Comparison of ENCODE assay signal across 16 mouse cellular contexts in the genomic region with DNA sequence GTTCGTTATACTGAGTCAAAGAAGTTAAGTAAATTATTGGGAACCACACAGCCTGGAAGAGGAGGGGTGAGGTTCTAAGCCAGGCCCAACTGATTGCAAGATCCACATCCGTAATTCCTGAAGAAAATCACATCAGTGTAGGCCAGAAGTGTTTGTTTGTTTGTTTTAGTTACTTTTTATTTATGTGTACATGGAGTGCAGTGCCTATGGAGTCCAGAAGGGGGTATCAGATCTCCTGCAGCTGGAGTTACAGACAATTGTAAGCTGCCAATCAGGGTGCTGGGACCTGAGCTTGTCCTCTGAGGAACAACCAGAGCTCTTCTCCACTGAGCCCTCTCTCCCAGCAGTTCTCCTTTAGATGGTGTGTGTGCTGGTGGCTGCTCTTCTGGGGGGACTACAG. TPM values are rescaled to one million over a fixed set of nuclear protein-coding genes. Genes with fewer than 3 reads are reported as not detected.
DNase-seq lines count a peak whose midpoint lies in the region; ATAC-seq and TF ChIP-seq lines count a peak whose summit lies in the region.
"Had no signal": no experiment of that assay in that cellular context is flagged by ENCODE, and none has a peak within 500 bp of the region (broad histone marks: within the 10 kb centered on the region; RNA-seq: fewer than 3 reads in every experiment).

No protein-coding gene starts in this region.

- ATAC-seq in hindbrain, embryonic 11.5 days (ENCODE audit: low FRiP score), result no peak
- no peak for ATAC-seq in hindbrain, postnatal 0 days
- no peak for ATAC-seq in midbrain, postnatal 0 days (ENCODE audit: low FRiP score)
- no peak for ATAC-seq in intestine, embryonic 15.5 days
- ATAC-seq: midbrain, embryonic 15.5 days had no signal

- H3K4me3 ChIP-seq in hindbrain, embryonic 11.5 days (ENCODE audit: low read depth, low read length), result no peak overlapping the region
- no peak overlapping the region for H3K4me3 ChIP-seq in hindbrain, postnatal 0 days (ENCODE audit: low read length)
- no peak overlapping the region for H3K4me3 ChIP-seq in midbrain, postnatal 0 days (ENCODE audit: low read depth, low read length)
- no peak overlapping the region for H3K4me3 ChIP-seq in midbrain, embryonic 10.5 days
- peak overlapping the region; percentile 93 for H3K4me3 ChIP-seq in E14TG2a.4 (replicated peaks; ENCODE audit: low read length)
- H3K4me3 ChIP-seq in intestine, embryonic 15.5 days (replicated peaks), result no peak overlapping the region
- H3K4me3 ChIP-seq: midbrain, embryonic 15.5 days; neural tube, embryonic 13.5 days had no signal

- no peak overlapping the region for H3K4me2 ChIP-seq in hindbrain, embryonic 11.5 days (replicated peaks; ENCODE audit: low read depth, low read length)
- no peak overlapping the region for H3K4me2 ChIP-seq in hindbrain, postnatal 0 days (ENCODE audit: low read depth, low read length)
- no peak overlapping the region for H3K4me2 ChIP-seq in midbrain, postnatal 0 days (ENCODE audit: low read depth, low read length, poor library complexity, severe bottlenecking)
- H3K4me2 ChIP-seq in intestine, embryonic 15.5 days (replicated peaks), result no peak overlapping the region; the same call in 1 of the 2 replicates
- H3K4me2 ChIP-seq: midbrain, embryonic 15.5 days had no signal

- no peak overlapping the region for H3K27ac ChIP-seq in hindbrain, embryonic 11.5 days (ENCODE audit: low read depth, low read length)
- no peak overlapping the region for H3K27ac ChIP-seq in hindbrain, postnatal 0 days
- no peak overlapping the region for H3K27ac ChIP-seq in midbrain, postnatal 0 days (ENCODE audit: low read depth, low read length)
- no peak overlapping the region for H3K27ac ChIP-seq in midbrain, embryonic 10.5 days (replicated peaks)
- H3K27ac ChIP-seq in intestine, embryonic 15.5 days, result peak overlapping the region; percentile 88; the same call in 1 of the 2 replicates
- H3K27ac ChIP-seq: midbrain, embryonic 15.5 days; neural tube, embryonic 13.5 days had no signal

- DNase-seq in hindbrain, embryonic 11.5 days (ENCODE audit: low spot score), result peak; percentile 13
- no peak for DNase-seq in hindbrain, postnatal 0 days (ENCODE audit: low spot score)
- DNase-seq in midbrain, postnatal 0 days (ENCODE audit: low spot score), result no peak
- DNase-seq in midbrain, embryonic 10.5 days (ENCODE audit: low spot score), result no peak
- no peak for DNase-seq in left cerebral cortex, adult 9 months (ENCODE audit: low spot score in 2 of 2)
- no peak for DNase-seq in testis, postnatal 10 days (ENCODE audit: low spot score)
- DNase-seq: cerebellum, adult 9-11 months had no signal

- H3K4me1 ChIP-seq in hindbrain, embryonic 11.5 days (replicated peaks; ENCODE audit: control insufficient read depth, insufficient read depth, low read length), result peaks cover 10% of the 10 kb centered on the region
- 0 out of 2 replicates have a peak, but pooled peaks cover 5% of the 10 kb centered on the region for H3K4me1 ChIP-seq in hindbrain, postnatal 0 days (ENCODE audit: insufficient read depth, low read length)
- H3K4me1 ChIP-seq in midbrain, postnatal 0 days (ENCODE audit: insufficient read depth, low read length), result peaks cover 6% of the 10 kb centered on the region; the same call in 1 of the 2 replicates
- peaks cover 33% of the 10 kb centered on the region for H3K4me1 ChIP-seq in midbrain, embryonic 10.5 days
- peaks cover 75% of the 10 kb centered on the region for H3K4me1 ChIP-seq in E14TG2a.4 (replicated peaks; ENCODE audit: low read depth, low read length)
- peaks cover 27% of the 10 kb centered on the region for H3K4me1 ChIP-seq in intestine, embryonic 15.5 days (replicated peaks)

- H3K9me3 ChIP-seq in hindbrain, embryonic 11.5 days (ENCODE audit: control insufficient read depth, low read length), result no peaks in the 10 kb centered on the region
- H3K9me3 ChIP-seq in hindbrain, postnatal 0 days (ENCODE audit: low read length), result no peaks in the 10 kb centered on the region
- H3K9me3 ChIP-seq in midbrain, postnatal 0 days (ENCODE audit: low read length), result no peaks in the 10 kb centered on the region
- peaks cover 6% of the 10 kb centered on the region; the same call in 1 of the 2 replicates for H3K9me3 ChIP-seq in midbrain, embryonic 10.5 days (replicated peaks)
- H3K9me3 ChIP-seq in E14TG2a.4 (ENCODE audit: low read length), result no peaks in the 10 kb centered on the region
- no peaks in the 10 kb centered on the region for H3K9me3 ChIP-seq in intestine, embryonic 15.5 days
- H3K9me3 ChIP-seq: neural tube, embryonic 13.5 days had no signal

- TF ChIP-seq CTCF in hindbrain, postnatal 0 days (IDR thresholded peaks at IDR 0.05; ENCODE audit: low read depth), result no peak
- 0 out of 2 replicates have a peak, but pooled peaks have one; percentile 25 for TF ChIP-seq CTCF in midbrain, postnatal 0 days (IDR thresholded peaks at IDR 0.05)
- TF ChIP-seq CTCF in E14TG2a.4 (conservative IDR thresholded peaks at IDR 0.05; ENCODE audit: low read length), result peak; percentile 54

- H3K36me3 ChIP-seq in hindbrain, embryonic 11.5 days (ENCODE audit: control insufficient read depth, insufficient read depth, low read length), result no peaks in the 10 kb centered on the region
- H3K36me3 ChIP-seq in hindbrain, postnatal 0 days (ENCODE audit: insufficient read depth, low read length), result no peaks in the 10 kb centered on the region
- no peaks in the 10 kb centered on the region for H3K36me3 ChIP-seq in midbrain, postnatal 0 days (ENCODE audit: insufficient read depth, low read length)
- no peaks in the 10 kb centered on the region for H3K36me3 ChIP-seq in midbrain, embryonic 10.5 days
- H3K36me3 ChIP-seq in E14TG2a.4 (ENCODE audit: insufficient read depth, low read length), result no peaks in the 10 kb centered on the region
- no peaks in the 10 kb centered on the region for H3K36me3 ChIP-seq in intestine, embryonic 15.5 days
- H3K36me3 ChIP-seq: limb, embryonic 12.5 days; midbrain, embryonic 15.5 days; neural tube, embryonic 13.5 days had no signal

- H3K27me3 ChIP-seq in hindbrain, embryonic 11.5 days (ENCODE audit: control insufficient read depth, insufficient read depth, low read length), result peaks cover 17% of the 10 kb centered on the region
- no peaks in the 10 kb centered on the region for H3K27me3 ChIP-seq in hindbrain, postnatal 0 days (ENCODE audit: insufficient read depth, low read length)
- peaks cover 9% of the 10 kb centered on the region for H3K27me3 ChIP-seq in midbrain, postnatal 0 days (ENCODE audit: insufficient read depth, low read length)
- peaks cover 55% of the 10 kb centered on the region for H3K27me3 ChIP-seq in midbrain, embryonic 10.5 days (ENCODE audit: low read depth, poor library complexity, severe bottlenecking)
- H3K27me3 ChIP-seq in E14TG2a.4 (ENCODE audit: insufficient read depth, low read length), result no peaks in the 10 kb centered on the region
- no peaks in the 10 kb centered on the region for H3K27me3 ChIP-seq in intestine, embryonic 15.5 days (replicated peaks)

- 56% methylated on average over 2 of the region's 2 CpGs for WGBS in hindbrain, embryonic 11.5 days
- WGBS in hindbrain, postnatal 0 days, result 63% methylated on average over 2 of the region's 2 CpGs
- 60% methylated on average over 2 of the region's 2 CpGs for WGBS in midbrain, postnatal 0 days
- 56% methylated on average over 2 of the region's 2 CpGs for WGBS in midbrain, embryonic 10.5 days
- 78% methylated on average over 2 of the region's 2 CpGs for WGBS in intestine, embryonic 15.5 days

- no peak overlapping the region for H3K9ac ChIP-seq in hindbrain, embryonic 11.5 days (ENCODE audit: low read depth, low read length)
- no peak overlapping the region for H3K9ac ChIP-seq in hindbrain, postnatal 0 days (replicated peaks; ENCODE audit: low read length)
- no peak overlapping the region for H3K9ac ChIP-seq in midbrain, postnatal 0 days (replicated peaks; ENCODE audit: low read length, poor library complexity, severe bottlenecking)
- H3K9ac ChIP-seq in intestine, embryonic 15.5 days, result no peak overlapping the region
- H3K9ac ChIP-seq: midbrain, embryonic 15.5 days; neural tube, embryonic 13.5 days had no signal

RNA-seq across cellular contexts. Expression of gene Tfeb, which starts 3.4 kb away (rescaled TPM):
- polyA plus RNA-seq in hindbrain, embryonic 11.5 days (2014; fragmentation: Nextera tagmentation; extraction: Ambion mirVana), result 2.5 TPM in 2 replicates
- total RNA-seq in hindbrain, postnatal 0 days (2014; rRNA removed), result 10.0 and 13.2 TPM in 2 replicates
- 6.6 TPM in 2 replicates for polyA plus RNA-seq in hindbrain, postnatal 0 days (2015; fragmentation: Nextera tagmentation; extraction: Ambion mirVana)
- total RNA-seq in midbrain, postnatal 0 days (2014; rRNA removed), result 5.2 and 9.6 TPM in 2 replicates
- 4.0 and 5.4 TPM in 2 replicates for polyA plus RNA-seq in midbrain, postnatal 0 days (2015; fragmentation: Nextera tagmentation; extraction: Ambion mirVana)
- polyA plus RNA-seq in midbrain, embryonic 10.5 days (2016; fragmentation: Nextera tagmentation; extraction: Ambion mirVana), result 1.9 and 2.3 TPM in 2 replicates
- 22.4 and 22.8 TPM in 2 replicates for polyA plus RNA-seq in intestine, embryonic 15.5 days (2015; fragmentation: Nextera tagmentation; extraction: Ambion mirVana)

RNA-seq across cellular contexts. Expression of gene Pgc, which starts 13.5 kb away (rescaled TPM):
- not detected in 2 replicates for polyA plus RNA-seq in hindbrain, embryonic 11.5 days (2014; fragmentation: Nextera tagmentation; extraction: Ambion mirVana)
- total RNA-seq in hindbrain, postnatal 0 days (2014; rRNA removed), result 0.21 TPM in 1 of 2 replicates, not detected in the other
- polyA plus RNA-seq in hindbrain, postnatal 0 days (2015; fragmentation: Nextera tagmentation; extraction: Ambion mirVana), result 0.14 and 0.42 TPM in 2 replicates
- total RNA-seq in midbrain, postnatal 0 days (2014; rRNA removed), result 0.27 and 1.5 TPM in 2 replicates
- 0.19 TPM in 1 of 2 replicates, not detected in the other for polyA plus RNA-seq in midbrain, postnatal 0 days (2015; fragmentation: Nextera tagmentation; extraction: Ambion mirVana)
- polyA plus RNA-seq in midbrain, embryonic 10.5 days (2016; fragmentation: Nextera tagmentation; extraction: Ambion mirVana), result 0.19 TPM in 1 of 2 replicates, not detected in the other
- polyA plus RNA-seq in intestine, embryonic 15.5 days (2015; fragmentation: Nextera tagmentation; extraction: Ambion mirVana), result 0.93 and 0.99 TPM in 2 replicates
- total RNA-seq: G1E; hematopoietic stem cell, adult 5-6 weeks had no signal
- polyA plus RNA-seq: G1E; limb, embryonic 12.5 days; midbrain, embryonic 15.5 days; neural tube, embryonic 13.5 days; urinary bladder, adult 2 months had no signal

RNA-seq across cellular contexts. Expression of gene Prickle4, which starts 45.6 kb away (rescaled TPM):
- polyA plus RNA-seq in hindbrain, embryonic 11.5 days (2014; fragmentation: Nextera tagmentation; extraction: Ambion mirVana), result 0.32 and 1.8 TPM in 2 replicates
- 2.2 TPM in 1 of 2 replicates, not detected in the other for total RNA-seq in hindbrain, postnatal 0 days (2014; rRNA removed)
- 1.5 and 1.8 TPM in 2 replicates for polyA plus RNA-seq in hindbrain, postnatal 0 days (2015; fragmentation: Nextera tagmentation; extraction: Ambion mirVana)
- 2.5 and 3.2 TPM in 2 replicates for total RNA-seq in midbrain, postnatal 0 days (2014; rRNA removed)
- polyA plus RNA-seq in midbrain, postnatal 0 days (2015; fragmentation: Nextera tagmentation; extraction: Ambion mirVana), result 2.2 and 3.2 TPM in 2 replicates
- 0.35 and 0.44 TPM in 2 replicates for polyA plus RNA-seq in midbrain, embryonic 10.5 days (2016; fragmentation: Nextera tagmentation; extraction: Ambion mirVana)
- 0.40 and 0.52 TPM in 2 replicates for polyA plus RNA-seq in intestine, embryonic 15.5 days (2015; fragmentation: Nextera tagmentation; extraction: Ambion mirVana)
- total RNA-seq: G1E had no signal
- polyA plus RNA-seq: heart, embryonic 10.5 days; limb, embryonic 12.5 days had no signal

RNA-seq across cellular contexts. Expression of gene Gm21981, which starts 45.9 kb away (rescaled TPM):
- 1.4 and 2.1 TPM in 2 replicates for polyA plus RNA-seq in hindbrain, embryonic 11.5 days (2014; fragmentation: Nextera tagmentation; extraction: Ambion mirVana)
- total RNA-seq in hindbrain, postnatal 0 days (2014; rRNA removed), result 5.5 and 8.3 TPM in 2 replicates
- 0.79 and 0.85 TPM in 2 replicates for polyA plus RNA-seq in hindbrain, postnatal 0 days (2015; fragmentation: Nextera tagmentation; extraction: Ambion mirVana)
- total RNA-seq in midbrain, postnatal 0 days (2014; rRNA removed), result 5.2 and 5.8 TPM in 2 replicates
- 0.56 and 0.90 TPM in 2 replicates for polyA plus RNA-seq in midbrain, postnatal 0 days (2015; fragmentation: Nextera tagmentation; extraction: Ambion mirVana)
- polyA plus RNA-seq in midbrain, embryonic 10.5 days (2016; fragmentation: Nextera tagmentation; extraction: Ambion mirVana), result 0.44 and 0.48 TPM in 2 replicates
- polyA plus RNA-seq in intestine, embryonic 15.5 days (2015; fragmentation: Nextera tagmentation; extraction: Ambion mirVana), result 0.18 and 0.24 TPM in 2 replicates
- total RNA-seq: hematopoietic stem cell, adult 5-6 weeks had no signal

RNA-seq across cellular contexts. Expression of gene Frs3, which starts 51.4 kb away (rescaled TPM):
- 7.9 and 8.6 TPM in 2 replicates for polyA plus RNA-seq in hindbrain, embryonic 11.5 days (2014; fragmentation: Nextera tagmentation; extraction: Ambion mirVana)
- total RNA-seq in hindbrain, postnatal 0 days (2014; rRNA removed), result 143 and 153 TPM in 2 replicates
- polyA plus RNA-seq in hindbrain, postnatal 0 days (2015; fragmentation: Nextera tagmentation; extraction: Ambion mirVana), result 55.1 and 58.8 TPM in 2 replicates
- total RNA-seq in midbrain, postnatal 0 days (2014; rRNA removed), result 128 and 165 TPM in 2 replicates
- 68.9 and 75.7 TPM in 2 replicates for polyA plus RNA-seq in midbrain, postnatal 0 days (2015; fragmentation: Nextera tagmentation; extraction: Ambion mirVana)
- polyA plus RNA-seq in midbrain, embryonic 10.5 days (2016; fragmentation: Nextera tagmentation; extraction: Ambion mirVana), result 10.3 and 13.6 TPM in 2 replicates
- polyA plus RNA-seq in intestine, embryonic 15.5 days (2015; fragmentation: Nextera tagmentation; extraction: Ambion mirVana), result 4.8 and 5.5 TPM in 2 replicates
